Mouse (Mus musculus): ENCODE measurements around the gene Rexo5.

Gene Rexo5

GRCm38 (mm10) chr7:119845541-119845940, 51.7 kb downstream of the Rexo5 start:
- DNase-seq (ENCODE audit: low spot score), result no peak

DNA sequence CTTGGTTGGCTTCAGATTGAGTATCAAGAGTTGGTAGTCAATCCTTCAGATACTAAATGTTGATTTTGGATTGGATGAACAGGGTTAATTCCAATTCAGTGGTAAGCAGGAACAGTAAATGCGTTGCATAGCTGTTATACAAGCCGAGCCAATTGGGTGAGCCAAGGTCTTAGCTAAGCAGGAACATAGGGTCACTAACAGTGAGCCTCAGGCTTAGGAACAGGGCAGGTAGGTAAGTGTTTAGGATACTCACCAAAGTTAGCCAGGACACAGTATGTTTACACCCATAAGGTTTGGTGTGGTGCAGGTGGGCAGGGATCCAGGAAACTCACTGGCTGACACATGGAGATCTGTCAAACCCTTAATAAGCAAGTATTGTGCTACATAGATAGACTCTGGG, 53.6 kb downstream of the Rexo5 start:
- no peak for DNase-seq (ENCODE audit: low spot score)

DNA sequence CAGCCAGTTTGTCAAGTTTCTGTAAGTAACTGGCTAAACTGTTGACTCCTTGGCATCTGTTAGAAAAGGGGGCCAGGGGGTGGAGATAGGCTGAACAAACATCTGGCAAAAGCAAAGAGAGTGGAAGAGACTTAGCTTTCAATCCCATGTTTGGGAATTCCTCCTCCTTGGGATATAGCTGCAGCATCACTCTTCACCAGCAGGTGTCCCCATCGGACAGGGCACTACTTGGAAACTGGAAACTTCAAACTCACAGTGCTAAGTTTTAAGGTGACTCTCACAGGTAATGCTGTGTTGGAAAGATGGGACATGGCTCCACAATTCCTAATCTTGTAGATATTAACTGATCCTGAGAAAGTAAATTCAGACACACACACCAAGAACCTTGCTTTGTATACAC, 55.3 kb downstream of the Rexo5 start:
- peak; percentile 73 for DNase-seq (ENCODE audit: low spot score)

DNA sequence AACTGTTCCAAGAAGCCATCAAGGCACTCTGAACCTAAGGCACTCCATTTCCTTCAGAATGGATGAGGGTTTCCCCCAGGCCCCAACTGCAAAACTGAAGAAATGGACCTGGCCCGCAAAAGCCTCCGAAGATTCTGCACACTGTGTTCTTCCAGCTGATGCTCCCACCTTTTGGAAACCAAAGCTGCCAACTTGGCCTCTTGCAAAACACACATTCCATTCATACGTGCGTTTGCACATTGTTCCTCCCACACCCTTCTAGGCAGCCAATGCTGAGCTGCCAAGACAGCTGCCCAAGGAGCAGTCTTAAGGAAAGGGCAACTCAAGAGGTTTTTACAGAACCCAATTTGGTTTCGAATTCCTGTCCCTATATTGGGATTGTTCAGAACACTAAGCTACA, 56.9 kb downstream of the Rexo5 start:
- peak; percentile 18 for DNase-seq (ENCODE audit: low spot score)

GRCm38 (mm10) chr7:119852494-119852893, 58.7 kb downstream of the Rexo5 start:
- no peak for DNase-seq (ENCODE audit: low spot score)

GRCm38 (mm10) chr7:119853186-119853585, 59.4 kb downstream of the Rexo5 start:
- no peak for DNase-seq (ENCODE audit: low spot score)

DNA sequence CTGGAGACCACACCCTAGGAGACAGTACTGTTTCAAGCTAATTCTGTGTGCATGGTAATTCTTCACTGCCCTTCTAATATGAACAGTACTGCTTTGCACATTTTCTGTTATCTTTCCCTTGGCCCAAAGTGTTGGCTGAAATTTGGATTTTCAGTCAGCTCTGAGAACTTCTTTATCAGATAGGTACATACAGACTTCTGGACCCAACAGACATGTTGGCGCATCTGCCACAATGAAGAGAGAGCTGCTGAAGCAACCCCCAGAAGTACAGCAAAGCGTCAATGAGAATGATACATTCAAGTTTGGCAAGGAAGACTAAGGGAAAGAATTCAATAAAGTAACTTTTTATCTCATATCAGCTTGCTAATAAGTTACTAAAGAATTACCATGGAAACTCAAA, 60.6 kb downstream of the Rexo5 start:
- DNase-seq (ENCODE audit: low spot score), result no peak

GRCm38 (mm10) chr7:119855031-119855430, 61.2 kb downstream of the Rexo5 start:
- DNase-seq (ENCODE audit: low spot score), result no peak

GRCm38 (mm10) chr7:119859476-119859875, 65.7 kb downstream of the Rexo5 start:
- DNase-seq (ENCODE audit: low spot score), result no peak

GRCm38 (mm10) chr7:119860116-119860515, 66.3 kb downstream of the Rexo5 start:
- DNase-seq (ENCODE audit: low spot score), result no peak

GRCm38 (mm10) chr7:119860554-119860953, 66.7 kb downstream of the Rexo5 start:
- DNase-seq (ENCODE audit: low spot score), result no peak

GRCm38 (mm10) chr7:119860971-119861334, 67.1 kb downstream of the Rexo5 start:
- no peak for DNase-seq (ENCODE audit: low spot score)

DNA sequence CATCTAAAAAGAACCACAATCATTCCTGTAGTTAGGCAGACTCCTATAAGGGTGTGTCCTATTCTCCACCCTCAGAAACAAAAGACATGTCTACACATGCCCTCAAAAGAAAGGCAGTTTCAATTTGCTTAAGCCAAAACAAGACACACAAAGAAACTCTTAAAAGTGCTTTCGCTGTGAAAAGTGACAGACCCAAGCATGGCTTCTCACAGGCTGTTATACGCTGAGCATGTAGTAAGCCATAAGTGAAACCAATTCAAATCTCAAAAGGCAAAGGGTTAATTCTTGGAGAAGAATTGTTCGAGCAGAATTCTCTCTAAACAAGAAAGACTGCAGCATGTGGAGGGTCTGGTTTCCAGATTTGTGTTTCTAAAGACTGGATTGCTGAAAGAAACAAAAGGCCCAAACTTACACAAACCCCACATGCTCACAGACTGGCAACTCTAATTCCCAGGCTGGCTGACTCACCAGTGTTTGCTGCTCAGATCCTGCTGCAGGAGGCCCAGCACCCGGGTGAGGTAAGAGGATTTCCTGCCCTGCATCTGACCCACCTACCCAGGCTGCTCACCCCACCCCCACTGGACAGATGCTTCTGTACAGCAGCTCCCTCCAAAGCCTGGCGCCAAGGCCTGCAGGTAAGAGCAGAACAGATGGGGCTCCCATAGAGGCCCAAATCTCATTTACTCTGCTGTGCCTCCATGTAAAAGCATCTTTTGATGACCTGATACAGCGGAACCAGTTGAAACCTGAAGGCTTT, 67.7 kb downstream of the Rexo5 start:
- DNase-seq (ENCODE audit: low spot score), result peak; percentile 47

DNA sequence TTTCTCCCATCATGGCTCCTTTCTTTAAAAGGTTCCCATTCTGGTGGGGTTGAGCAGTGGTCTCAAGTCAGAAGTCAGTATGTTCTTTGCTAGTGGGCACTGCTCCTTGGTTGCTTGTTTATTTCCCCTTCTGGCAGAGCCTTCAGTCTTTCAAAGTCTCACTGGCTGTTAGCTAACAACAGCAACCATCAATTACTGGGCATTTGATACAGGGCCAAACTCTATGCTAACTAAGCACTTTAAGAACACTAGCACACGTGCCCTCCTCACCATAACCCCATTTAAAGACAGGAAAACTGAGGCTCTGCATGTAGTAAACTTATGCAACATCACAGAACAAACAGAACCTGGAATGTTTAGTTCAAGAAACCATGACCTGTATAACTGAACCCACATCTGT, 68.4 kb downstream of the Rexo5 start:
- DNase-seq (ENCODE audit: low spot score), result no peak

GRCm38 (mm10) chr7:119864500-119864899, 70.7 kb downstream of the Rexo5 start:
- DNase-seq (ENCODE audit: low spot score), result no peak

GRCm38 (mm10) chr7:119866136-119866535, 72.3 kb downstream of the Rexo5 start:
- no peak for DNase-seq (ENCODE audit: low spot score)

GRCm38 (mm10) chr7:119872204-119872603, 78.4 kb downstream of the Rexo5 start:
- DNase-seq (ENCODE audit: low spot score), result no peak

- DNase-seq (ENCODE audit: low spot score), result no peak
These were observed 79.2 kb downstream of the Rexo5 start for GRCm38 (mm10) chr7:119873050-119873449.

DNA sequence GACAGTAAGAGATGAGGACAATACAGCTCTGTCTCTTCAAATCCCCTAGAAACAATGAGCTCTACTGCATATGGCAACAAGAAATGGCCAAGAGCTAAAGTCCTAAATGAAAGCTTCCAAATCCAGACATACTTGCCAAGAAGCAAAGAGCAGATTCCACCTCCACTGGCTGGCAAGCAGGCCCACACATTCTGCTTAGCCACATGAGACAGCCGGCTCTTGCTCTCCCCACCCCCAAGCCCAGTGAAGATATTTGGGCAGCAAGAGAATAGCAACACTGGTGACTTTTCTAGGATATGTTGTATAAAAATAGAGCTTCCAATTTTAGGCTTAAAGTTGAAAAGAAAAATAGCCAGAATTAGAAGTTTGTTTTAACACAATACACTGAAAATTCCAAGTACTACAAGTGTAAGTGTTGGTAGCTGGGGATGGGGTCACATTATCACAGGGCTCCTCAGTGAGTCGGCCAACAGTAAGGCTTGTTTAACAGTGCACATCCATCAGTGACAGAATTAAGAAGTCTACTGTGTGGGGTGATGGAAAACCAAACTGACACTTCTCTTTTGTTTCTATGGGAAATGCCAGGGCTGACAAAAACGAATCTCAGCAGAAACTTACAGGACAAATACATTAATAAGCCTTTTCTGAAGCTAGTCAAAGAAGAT, 82.1 kb downstream of the Rexo5 start:
- DNase-seq (ENCODE audit: low spot score), result no peak

DNA sequence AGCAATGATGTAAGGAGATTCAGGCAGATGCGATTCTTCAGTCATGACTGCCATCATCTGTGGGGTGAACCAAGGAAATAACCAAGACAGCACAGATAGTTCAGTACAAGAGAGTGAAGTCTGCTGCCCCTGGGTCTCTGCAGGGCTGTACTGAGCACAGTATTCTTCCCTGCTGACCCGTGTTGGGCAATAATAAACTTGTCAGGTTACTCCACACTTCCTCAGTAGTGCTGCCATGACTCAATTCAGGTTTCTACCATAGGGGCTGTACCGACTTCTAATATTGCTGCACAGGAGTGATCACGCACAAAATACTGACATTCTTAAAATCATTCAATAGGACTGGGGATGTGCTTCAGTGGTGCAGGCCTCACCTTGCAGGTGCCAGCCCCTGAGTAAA, 85.4 kb downstream of the Rexo5 start:
- no peak for DNase-seq (ENCODE audit: low spot score)

GRCm38 (mm10) chr7:119880345-119880744, 86.5 kb downstream of the Rexo5 start:
- DNase-seq (ENCODE audit: low spot score), result no peak

DNA sequence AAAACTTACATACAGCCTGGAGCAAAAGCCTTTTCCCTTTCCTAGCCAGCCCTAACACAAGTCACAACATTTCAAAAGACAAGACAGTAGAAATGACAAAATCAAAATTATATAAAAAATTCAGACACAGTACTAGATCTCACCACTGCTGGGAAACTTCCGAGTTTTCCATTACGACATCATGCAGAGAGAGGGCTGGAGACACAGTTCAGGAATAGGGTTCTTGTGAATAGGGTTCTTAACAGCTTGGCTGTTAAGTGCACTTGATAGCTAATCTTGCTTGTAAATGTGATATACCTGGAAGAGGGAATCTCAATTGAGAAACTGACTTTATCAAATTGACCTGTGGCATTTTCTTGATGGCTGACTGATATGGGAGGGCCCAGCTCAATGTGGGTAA, 87.4 kb downstream of the Rexo5 start:
- DNase-seq (ENCODE audit: low spot score), result no peak

GRCm38 (mm10) chr7:119887887-119888286, 94.1 kb downstream of the Rexo5 start:
- DNase-seq (ENCODE audit: low spot score), result no peak

- no peak for DNase-seq (ENCODE audit: low spot score)
These were observed 98.4 kb downstream of the Rexo5 start for GRCm38 (mm10) chr7:119892198-119892597.

All from urinary bladder, postnatal 25 days (tissue).